Mouse (Mus musculus): ENCODE data around the gene 1700088E04Rik.

DNA sequence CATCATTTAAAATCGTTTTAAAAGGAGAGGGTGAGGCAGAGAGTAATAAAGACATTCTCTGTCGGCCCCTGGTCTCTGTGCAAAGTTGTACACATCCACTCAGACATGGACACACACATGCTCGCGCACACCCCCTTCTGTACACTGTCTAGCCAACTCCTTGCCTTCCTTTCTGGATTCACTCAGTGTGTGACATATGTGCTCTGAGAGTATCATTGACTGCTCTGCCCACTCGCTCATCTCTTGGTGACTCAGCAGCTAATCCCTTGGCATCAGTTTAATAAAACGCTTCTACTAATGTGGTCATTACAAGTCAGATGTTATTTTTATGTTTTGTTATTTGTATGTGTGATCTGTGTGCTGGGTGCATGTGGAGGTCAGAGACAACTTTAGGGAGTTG is 48.8 kb downstream of the 1700088E04Rik start:
- TF ChIP-seq CTCF (IDR thresholded peaks at IDR 0.05; ENCODE audit: low read depth, low read length) = no peak
- no peak for TF ChIP-seq POLR2A (IDR thresholded peaks at IDR 0.05; ENCODE audit: borderline replicate concordance, low read depth, low read length)

All from bone marrow macrophage, adult 2 months (primary cell).